Mouse (Mus musculus) gastrocnemius, postnatal 36 days (tissue): ENCODE measurements around the gene Zfp580. TPM values are rescaled to one million over a fixed set of nuclear protein-coding genes. Genes with fewer than 3 reads are reported as not detected.
"Not testable (repeated sequence)": the region's sequence is repeated elsewhere in the genome, so short reads cannot be mapped to it uniquely, and the experiment has no call there.

Experiments
- DNase-seq, 2 experiments: peaks; one replicate each; pipeline ENCODE4 v3.0.0; 2022
- intact Hi-C: fragments of 180-260 bp; cut with DNase I; formaldehyde crosslinking; loops from one replicate; pipeline ENCODE4 v1.15.1; 2025
- long read RNA-seq, 2 experiments: library from polyadenylated mRNA; stranded (forward); transcript quantifications; one replicate each; pipeline ENCODE4 v2.0.0; 2021
- total RNA-seq, 2 experiments: library from RNA; stranded (reverse); gene quantifications; 2 replicates each; pipeline ENCODE4 v1.2.3; 2021

Zfp580 gene
- 1 to 10 TPM; 2.9 to 3.3 TPM for total RNA-seq
- long read RNA-seq, experiment 1, partial matches to known transcripts = 0 of 3 reads
- long read RNA-seq, experiment 1, other reads (novel, unspliced or antisense) = 0 of 3 reads
- long read RNA-seq, experiment 2, partial matches to known transcripts = 0 of 6 reads
- long read RNA-seq, experiment 2, other reads (novel, unspliced or antisense) = 2 of 6 reads

DNA sequence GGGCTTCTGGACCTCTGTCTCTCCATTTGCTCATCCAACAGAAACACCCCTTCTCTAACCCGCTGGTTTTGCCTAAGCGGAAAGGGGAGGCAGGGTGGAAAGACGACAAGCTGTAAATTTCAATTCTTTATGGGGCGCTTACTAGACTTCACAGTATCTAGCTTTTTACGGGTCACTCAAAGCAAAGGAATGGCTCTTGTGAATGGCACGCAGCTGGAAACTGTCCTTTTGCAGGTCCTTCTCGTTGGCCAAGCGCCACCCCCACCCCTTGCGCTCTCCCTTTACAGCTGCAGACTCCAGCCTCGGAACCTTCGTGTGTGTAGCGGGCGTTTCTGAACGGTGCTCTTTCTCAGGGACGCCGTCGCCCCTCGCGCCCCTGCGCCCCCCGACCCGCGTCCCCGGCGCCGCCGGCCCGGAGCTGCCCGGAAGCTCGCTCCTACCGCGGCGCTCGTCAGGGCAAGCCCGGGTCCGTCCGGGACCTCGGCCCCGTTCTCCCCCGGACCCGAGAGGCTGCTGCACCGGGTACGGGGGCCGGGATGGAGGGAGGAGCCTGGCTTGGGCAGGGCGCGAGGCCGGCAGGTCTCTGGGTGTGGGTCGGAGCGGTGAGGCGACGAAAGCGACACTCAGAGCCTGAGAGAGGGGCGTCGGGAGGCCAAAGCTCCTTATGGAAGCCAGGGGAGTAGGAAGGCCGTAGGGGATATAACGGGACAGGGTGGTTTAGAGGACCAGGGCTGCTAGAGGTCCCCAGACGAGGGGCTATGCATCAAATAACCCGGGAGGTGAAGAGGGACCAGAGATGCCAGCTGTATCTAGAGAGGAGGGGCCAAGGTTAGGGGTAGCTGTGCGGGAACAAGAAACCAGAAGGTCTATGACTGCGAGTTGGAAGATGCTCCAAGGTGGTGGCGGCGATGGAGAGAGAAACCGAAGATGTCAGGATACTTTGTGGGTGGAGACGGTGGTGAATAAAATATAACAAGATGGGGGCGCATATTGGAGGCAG, at the start of gene Zfp580:
Gene Zfp580 (plus strand): TSS at position 346 of the 1,000 bp plus-strand sequence.
- intact Hi-C loops = loop anchor here (5.0 kb wide), 1 partner anchor 44 kb away; no protein-coding TSS in a partner anchor
- DNase-seq = peak; percentile 66 to 79

DNA sequence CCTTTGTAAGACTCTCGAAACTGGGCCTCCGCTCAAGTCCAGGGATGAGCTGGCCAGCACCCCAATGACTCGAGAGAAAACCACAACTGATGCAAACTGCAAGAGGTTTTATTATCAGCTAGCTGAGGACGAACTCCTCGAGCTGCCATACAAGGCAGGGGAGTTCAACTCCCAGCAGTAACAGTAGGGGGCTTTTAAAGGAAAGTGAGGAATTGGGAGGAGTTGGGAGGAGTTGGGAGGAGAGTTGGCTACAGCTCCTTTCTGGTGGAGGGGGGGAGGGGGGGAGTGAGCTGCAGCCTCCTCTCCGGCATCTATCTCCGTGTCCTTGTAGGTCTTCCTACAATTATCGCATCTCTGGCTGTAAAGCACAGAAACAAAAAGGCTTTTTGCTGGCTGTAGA, 48.5 kb upstream of the Zfp580 start:
- intact Hi-C loops, DNase-seq: not testable (repeated sequence)

DNA sequence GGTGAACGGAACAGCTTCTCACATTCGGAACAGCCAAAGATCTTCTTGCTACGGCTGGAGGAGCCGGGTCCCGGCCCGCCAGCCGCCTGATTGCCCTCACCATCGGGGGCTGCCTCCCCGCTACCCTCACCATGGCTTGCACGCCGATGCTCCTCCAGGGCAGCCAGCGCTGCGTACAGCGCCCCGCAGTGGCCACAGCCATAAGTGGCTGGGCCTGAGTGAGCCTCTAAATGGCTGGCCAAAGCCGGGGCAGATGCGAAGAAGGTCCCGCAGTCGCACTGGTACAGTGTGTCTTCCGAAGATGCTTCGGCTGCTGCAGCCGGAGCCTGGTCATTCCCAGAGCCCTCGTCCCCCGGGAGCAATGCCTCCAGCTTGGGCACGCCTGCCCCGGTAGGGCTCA, 43.1 kb upstream of the Zfp580 start:
- no peak for DNase-seq

DNA sequence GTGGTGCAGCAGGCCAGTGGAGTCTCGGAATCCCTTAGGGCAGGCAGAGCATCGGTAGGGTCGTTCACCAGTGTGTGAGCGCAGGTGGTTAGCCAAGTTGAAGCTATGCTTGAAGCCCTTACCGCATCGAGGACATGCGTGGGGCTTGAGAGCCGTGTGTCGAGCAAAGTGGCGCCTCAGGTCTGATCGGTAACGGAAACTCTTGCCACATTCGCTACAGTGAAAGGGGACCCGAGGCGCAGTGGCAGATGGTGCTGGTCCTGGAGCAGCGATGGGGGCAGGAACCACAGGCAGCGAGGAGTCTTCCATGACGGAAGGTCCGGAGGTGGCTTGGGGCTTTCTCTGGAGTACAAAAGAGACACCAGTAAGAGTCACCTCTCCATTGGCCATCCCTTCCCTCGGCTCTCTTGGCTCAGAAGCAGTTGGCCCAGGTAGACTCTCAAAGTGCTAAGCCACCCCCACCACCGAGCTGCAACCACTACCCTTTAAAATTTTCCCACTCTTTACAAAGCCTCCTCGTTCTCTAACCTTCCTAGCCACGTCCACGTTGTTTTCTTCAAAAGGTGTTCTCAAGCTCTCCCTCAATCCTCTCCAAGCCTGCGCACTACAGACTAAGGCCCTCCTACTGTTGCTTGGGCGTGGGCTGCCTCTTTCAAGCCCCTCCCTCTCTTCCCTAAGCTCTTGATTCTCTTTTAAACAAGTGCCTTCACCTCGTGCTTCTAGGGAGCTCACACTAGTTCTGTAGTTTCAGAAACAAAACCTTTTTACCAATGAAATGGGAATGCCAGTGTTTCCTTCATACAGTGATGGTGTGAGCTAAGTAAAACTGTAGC, 38.4 kb upstream of the Zfp580 start:
- no peak for DNase-seq
- intact Hi-C loops = no loop called here

More for the DNA sequence above, 43.1 kb upstream of the Zfp580 start:
- intact Hi-C loops = loop anchor here (5.0 kb wide), 1 partner anchor 44 kb away; the partner anchor contains the start of gene Zfp580

DNA sequence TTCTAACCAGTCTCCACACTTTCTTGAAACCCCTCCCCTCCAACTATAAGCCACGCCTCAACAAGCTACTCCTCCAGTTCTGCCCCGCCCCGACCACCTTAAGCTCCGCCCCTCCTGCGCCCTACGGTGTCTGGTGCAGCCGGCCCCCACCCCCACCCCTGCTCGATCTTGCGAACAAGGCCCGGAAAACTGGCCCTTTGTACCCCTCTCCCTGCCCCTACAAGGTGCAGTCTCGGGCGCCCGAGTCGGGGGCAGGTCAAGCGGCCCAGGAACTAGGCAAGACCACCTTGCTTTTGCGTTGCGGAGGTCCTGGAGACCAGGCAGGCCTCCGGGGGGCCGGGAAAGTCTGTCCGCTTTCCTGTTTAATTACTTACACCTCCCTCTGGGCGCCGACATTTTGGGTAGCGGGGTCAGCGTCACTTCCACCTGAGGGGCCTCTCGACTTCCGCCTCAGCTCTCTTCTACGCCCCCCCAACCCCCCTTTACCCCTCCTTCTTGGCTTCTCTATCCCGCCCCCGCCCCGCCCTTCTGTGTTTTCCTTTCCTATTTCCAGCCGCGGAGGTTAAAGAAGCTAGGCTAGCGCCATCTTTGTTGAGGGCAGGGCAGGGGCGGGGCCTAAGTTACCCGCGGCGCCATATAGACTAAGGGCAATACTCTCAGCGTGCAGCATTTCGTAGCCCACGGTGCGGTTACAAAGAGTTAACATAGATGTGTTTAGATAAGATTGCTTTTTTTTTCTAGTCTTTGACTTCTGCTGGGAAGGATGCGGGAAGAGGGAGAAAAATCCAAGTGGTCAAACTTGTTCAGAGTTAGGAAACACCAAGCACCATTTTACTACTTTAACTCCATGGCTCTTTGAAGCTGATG, 36.9 kb upstream of the Zfp580 start, which contains the start of the genes Zfp524 and Fiz1:
Gene Zfp524 (plus strand): TSS at position 165 of the 867 bp plus-strand sequence.
Gene Fiz1 (minus strand): TSS at position 447 of the 867 bp plus-strand sequence.
- peak; percentile 95 to 98 for DNase-seq
- intact Hi-C loops = no loop called here

DNA sequence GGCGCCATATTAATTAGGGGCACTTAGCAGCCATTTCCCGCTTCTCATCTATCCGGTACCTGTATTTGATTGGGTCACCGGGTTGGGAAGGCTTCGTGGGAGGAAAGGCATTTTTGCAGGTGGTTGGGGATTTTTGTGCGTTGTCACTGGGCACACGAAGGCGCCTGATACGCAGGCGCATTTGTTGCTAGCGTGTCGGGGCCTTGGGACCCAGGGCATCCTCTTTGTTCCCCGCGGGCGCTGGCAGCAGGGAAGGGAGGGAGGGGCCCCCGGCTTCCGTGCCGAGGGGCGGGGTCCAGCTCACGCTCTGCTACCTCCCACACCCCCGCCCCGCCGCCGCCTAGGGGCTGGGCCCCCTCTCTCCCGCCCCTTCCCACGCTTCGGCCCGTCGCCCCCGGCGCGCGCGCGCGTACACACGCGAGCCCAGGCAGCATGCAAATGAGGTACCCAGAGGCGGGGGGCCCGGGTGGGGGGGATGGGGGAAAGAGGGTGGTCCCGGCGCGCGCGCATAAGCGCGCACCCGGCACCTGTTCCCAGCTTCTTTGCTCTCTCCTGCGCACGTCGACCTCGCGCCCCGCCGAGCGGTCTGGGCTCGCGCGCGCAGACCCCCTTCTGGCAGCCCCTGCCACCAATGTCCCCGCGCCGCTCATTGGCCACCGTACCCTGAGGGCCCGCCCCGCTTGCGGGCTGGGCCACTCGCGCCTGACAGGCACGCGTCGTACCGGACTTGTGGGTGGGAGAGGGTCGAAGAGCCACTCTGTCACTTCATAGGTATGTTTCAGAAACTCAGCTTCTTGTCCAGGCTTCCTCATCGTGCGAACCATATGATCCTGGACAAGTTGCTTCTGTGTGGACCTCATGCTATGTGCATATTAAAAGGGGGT, 36.0 kb upstream of the Zfp580 start, which contains the start of gene Gm44973:
Gene Gm44973 (plus strand): TSS at position 379 of the 884 bp plus-strand sequence.
- intact Hi-C loops = no loop called here
- peak; percentile 92 to 93 for DNase-seq

DNA sequence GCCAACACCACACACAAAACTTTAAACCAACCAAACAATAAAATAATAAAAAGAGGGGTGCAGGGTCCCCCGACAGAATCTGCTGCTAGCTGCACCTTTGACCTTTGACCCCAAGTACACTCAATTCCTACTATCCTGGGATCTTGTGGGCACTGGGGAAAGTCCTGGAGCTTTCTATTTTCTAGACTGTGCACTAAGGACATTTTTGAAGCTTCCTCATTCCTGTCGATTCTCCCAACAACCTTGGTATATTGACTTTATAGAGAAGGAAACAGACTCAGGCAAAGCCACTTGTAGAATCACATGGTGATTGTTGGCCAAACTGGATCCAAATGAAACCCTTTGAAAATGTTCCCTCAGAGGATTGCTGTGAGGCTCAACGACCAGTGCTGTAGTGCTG, 35.3 kb upstream of the Zfp580 start:
- DNase-seq = no peak
- intact Hi-C loops = no loop called here

DNA sequence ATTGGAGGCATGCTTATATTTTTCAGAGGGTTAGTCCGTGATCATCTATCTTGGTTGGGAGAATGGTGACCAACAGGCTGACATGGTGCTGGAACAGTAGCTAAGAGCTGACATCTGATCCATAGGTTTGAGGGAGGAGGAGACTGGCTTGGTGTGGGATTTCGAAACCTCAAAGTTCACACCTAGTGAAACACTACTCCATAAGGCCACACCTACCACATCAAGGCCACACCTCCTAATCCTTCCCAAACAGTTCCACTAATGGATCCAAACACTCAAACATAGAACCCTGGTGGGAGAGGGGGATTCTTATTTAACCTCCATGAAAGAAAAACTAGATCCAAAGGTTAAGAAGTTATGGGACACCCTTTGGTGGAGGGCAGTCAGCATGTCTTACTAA, 34.4 kb upstream of the Zfp580 start:
- DNase-seq = no peak
- intact Hi-C loops = no loop called here

DNA sequence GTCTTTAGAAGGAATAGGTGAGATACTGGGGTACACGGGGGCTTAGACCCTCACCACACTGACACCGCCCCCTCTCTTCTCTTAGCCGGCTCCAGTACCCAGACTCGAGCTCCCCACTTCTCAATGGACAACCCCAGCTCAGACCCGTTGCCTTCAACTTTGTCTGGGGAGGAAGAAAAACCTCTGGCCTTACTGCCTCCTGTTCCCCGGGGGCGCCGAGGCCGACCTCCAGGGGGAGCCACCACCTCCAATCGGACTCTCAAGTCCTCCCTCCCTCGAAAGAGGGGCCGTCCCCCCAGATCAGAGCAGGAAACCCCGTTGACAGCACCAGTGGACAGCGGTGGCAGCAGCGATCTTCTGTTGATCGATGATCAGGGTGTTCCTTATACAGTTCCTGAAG, 34.0 kb upstream of the Zfp580 start:
- intact Hi-C loops = no loop called here
- DNase-seq = no peak

DNA sequence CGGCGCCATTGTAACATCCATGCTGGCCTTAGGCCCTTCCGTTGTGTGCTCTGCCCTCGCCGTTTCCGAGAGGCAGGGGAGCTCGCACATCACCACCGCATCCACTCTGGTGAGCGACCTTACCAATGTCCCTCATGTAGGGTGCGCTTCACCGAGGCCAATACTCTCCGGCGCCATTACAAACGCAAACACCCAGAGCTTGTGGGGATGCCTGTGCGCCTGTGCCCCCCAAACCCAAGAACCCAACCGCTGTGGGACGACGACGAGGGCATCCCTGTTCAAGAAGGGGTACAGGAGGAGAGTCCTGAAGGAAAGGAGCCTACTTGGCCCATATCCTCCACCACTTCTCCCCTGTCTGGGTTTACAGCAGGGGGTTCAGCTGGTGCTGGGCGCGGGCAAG, 33.4 kb upstream of the Zfp580 start:
- DNase-seq = no peak
- intact Hi-C loops = no loop called here

DNA sequence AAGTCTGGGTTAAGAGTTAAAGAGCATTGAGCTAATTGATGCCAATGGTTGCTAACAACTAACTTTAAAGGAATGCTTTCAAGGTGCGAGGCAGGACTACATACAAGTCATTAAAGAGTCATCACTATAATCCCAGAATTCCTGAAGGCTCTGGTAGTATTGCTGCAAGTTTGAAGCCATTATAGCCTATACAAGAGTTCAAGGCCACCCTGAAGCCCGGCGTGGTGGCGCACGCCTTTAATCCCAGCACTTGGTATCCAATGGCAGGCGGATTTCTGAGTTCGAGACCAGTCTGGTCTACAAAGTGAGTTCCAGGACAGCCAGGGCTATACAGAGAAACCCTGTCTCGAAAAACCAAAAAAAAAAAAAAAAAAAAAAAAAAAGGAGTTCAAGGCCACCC, 31.8 kb upstream of the Zfp580 start:
- DNase-seq, intact Hi-C loops: not testable (repeated sequence)

DNA sequence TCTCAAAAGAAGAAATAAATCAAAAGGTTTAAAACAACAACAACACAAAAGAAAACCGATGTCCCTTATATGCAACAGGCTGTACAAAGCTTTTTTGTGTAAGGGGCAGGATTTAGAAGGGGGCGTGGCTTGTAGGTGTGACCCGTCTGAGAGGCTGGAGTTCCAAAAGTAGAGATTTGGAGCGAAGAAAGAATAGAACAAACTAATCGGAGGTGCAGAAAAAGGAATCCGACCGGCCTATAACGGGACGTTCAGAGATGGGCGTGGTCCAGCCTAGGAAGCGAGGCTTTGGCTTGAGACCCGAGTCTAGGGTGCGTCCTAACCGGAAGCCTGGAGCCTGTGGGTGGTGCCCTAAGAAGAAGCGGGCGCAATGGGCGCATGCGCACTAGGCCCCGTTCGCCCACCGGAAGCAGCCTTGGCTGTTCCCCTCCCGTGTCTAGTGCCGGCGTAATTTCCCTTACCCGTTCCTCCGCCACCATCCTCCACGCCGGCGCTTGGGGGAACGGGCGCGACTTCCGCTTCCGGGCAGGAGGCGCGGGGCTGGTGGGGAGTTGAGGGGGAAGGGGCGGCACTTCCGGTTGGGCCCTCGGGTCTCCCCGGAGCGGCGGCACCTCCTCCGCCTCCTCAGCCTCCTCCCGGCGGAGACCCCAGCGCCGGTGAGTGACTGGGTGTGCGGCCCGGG, 31.2 kb upstream of the Zfp580 start, which contains the start of the genes Zfp865 and Ccdc106:
Gene Zfp865 (plus strand): TSS at position 377 of the 682 bp plus-strand sequence.
Gene Ccdc106 (plus strand): TSS at position 554 of the 682 bp plus-strand sequence.
- peak; percentile 99 for DNase-seq
- intact Hi-C loops = no loop called here

DNA sequence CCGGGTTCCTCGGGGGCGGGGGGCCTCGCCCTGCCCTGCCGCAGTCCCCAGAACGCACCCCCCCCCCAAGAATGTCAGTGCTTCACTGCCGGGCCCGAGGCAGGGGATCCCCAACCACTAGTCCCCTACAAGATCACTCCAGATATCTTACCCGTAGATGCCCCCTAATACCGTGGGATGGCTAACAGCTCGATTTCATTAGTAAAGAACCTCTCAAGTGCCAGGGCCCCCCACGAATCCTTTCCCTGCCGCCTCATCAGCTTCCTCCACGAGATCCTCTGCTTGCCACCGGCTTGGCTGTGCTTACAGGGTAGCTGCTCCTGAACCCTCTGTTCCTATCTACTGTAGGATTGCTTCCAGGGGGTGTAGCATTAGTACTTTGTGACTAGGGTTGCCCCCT, 30.7 kb upstream of the Zfp580 start:
- intact Hi-C loops = no loop called here
- no peak for DNase-seq

DNA sequence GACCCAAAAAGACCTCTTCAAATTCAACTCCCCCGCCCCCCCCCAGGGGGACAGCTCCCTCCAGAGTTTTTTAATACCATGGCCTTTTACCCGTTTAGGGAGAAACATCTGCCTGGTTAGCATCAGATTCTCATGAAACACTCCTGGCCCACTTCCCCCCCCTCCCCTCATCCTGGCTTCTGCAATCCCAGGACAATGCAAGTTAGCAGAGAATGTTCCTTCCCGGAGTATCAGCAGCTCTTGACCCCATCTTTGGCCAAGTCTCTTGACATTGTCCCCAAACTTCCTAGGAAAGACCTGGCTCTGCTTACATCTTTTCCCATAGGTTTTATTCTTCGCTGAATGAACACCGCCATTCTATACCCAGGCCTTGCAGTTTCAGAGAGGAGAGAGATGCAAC, 30.1 kb upstream of the Zfp580 start:
- intact Hi-C loops = no loop called here
- DNase-seq = no peak

DNA sequence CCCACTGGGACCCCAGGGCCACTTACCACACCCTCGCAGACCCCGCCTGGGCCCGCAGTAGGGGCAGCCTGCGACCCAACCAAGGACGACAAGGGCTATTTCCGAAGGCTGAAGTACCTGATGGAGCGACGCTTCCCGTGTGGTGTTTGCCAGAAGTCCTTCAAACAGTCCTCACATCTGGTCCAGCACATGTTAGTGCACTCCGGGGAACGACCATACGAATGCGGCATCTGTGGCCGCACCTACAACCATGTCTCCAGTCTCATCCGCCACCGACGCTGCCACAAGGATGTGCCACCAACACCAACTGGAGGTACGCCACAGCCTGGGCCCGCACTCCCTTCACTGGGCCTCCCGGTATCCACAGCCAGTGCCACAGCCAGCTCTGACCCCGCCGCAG, 21.8 kb upstream of the Zfp580 start:
- DNase-seq = no peak
- intact Hi-C loops = no loop called here

DNA sequence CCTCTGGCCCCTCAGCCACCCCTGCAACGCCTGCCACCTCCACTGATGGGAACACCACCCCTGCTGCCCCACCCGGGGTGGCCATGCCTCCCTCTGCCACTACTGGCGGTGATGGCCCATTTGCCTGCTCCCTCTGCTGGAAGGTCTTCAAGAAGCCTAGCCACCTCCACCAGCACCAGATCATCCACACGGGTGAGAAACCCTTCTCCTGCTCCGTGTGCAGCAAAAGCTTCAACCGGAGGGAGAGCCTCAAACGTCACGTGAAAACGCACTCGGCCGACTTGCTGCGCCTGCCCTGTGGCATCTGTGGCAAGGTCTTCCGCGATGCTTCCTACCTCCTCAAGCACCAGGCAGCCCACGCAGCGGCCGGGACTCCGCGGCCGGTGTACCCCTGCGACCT, 21.4 kb upstream of the Zfp580 start:
- intact Hi-C loops = no loop called here
- no peak for DNase-seq

DNA sequence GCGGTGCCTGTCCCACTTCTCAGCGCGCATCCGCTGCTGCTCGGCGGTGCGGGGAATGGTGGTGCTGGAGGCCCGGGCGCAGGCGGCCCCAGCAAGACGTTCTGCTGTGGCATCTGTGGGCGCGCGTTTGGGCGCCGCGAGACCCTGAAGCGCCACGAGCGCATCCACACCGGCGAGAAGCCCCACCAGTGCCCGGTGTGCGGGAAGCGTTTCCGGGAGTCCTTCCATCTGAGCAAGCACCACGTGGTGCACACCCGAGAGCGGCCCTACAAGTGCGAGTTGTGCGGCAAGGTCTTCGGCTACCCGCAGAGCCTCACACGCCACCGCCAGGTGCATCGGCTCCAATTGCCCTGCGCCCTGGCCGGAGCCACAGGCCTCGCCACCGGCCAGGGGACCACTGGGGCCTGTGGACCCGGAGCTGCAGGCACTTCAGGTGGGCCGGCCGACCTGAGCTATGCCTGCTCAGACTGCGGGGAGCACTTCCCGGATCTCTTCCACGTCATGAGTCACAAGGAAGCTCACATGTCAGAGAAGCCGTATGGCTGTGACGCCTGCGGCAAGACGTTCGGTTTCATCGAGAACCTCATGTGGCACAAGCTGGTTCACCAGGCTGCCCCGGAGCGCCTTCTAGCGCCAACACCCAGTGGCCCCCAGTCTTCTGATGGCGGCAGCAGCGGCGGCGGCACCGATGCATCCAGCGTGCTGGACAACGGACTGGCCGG, 20.6 kb upstream of the Zfp580 start:
- no peak for DNase-seq
- intact Hi-C loops = no loop called here
